Mouse (Mus musculus) cerebellum, adult 8-10 months (tissue): ENCODE measurements at regions not wholly inside any gene's neighbourhood (a gene's known extent, or its start where the extent isn't known, plus 50 kb on each side); places are given as distances from the start of the nearest gene placed in this dataset.

Experiments
- DNase-seq: peaks from one replicate; pipeline ENCODE4 v3.0.0; 2022

DNA sequence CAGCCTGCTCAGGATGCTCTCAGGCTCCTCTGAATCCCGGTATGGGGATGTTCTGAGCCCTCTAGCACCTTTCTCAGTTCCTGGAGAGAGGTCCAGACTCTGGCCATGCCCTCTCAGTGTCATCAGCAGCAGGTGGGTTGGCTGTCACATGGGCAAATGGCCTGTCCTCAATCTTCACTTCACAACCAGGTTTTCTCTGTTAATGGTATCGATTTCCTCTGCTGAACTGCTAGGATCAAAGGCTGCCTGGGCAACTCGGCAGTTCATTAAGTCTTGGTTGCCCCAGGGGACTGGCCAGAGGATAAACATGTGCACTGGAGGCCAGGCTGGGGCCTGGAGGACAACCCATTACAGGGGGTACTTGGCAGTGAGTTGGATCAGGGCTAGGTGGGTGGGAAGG lies 156.2 kb downstream of the Trim29 start:
- DNase-seq = no peak

DNA sequence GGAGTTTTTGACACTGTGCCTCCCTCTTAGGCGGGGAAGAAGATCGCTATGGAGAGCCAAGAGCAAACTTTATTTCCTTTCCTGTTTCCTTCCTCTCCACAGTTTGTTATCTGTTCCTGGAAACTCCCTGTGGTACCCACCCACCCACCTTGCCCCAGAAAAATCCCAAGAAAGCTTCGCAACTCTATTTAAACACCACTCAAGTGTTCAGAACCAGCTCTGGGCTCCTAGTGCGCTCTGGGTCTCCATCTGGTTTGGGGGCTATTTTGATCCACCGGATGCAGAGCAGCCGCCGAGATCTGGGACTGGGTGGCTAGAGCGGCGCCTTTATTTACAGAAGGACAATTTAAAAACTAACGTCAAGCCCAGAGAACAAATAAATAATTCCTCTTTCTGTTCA lies 158.6 kb downstream of the Trim29 start:
- no peak for DNase-seq

DNA sequence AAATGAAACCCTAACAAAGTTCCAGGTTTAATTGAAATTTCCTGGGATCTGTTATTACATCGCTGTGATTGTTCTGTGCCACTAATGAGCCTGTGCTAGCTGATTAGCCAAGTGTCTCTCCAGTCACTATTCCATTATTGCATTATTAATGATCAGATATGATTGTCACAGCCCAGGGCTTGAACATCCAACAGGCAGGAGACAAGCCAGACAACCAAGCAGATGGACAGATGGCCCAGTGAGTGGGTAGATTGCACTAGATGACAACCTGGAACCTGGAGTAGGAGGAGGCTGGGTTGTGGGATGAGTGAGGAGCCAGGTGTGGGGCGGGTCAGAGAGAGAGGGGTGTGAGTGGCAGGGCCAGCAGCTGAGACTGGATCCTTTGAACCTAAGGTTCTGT lies 161.6 kb downstream of the Trim29 start:
- no peak for DNase-seq

DNA sequence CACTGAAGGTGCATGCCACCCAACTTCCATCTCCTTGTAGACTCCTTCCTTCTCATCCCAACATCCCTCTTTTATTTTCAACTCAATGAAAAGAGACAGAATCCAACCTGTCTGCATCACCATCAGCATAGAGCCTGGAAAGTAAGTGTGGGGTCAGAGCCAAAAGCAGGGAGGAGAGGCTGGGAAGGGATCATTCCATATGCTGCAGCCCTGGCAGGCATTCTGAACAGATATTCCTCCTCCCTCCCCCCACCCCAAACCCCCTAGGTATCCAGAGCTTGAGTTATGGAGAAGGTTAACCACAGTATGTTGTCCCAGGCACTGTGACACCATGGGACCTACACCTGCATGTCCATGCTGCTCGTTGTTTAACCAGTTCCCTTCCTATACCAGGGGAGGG lies 162.5 kb downstream of the Trim29 start:
- DNase-seq = no peak

DNA sequence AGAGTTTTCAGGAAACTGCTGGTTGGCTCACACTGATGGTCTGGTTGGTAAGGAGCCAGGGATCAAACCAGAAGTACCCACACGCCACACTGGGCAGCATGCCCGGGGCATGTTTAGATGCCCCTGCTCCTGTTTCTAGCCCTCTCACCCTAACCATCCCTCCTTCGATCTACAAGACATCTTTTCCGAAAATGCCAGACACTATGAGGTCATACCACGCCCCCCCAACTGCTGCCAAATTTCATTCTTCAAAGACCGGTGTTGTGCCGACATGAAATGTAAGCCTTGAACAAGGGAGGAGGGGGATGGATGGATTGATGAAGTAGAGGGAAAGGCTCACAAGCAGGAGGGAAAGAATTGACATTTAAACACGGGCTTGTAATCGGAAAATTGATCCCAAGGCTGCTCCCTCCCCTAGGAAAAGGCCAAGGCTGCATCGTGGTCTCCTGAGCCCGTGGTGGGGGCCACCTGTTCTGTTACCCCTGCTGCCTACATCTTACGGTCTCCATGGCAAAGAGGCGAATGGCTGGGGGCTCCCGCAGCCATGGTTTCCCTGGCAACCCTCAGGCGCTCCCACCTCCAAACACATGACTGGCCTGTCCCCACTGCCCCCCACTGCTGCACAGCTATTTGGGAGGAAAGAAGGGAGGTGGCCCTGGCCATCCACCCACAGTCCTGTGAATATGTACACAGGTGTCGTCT lies 163.1 kb downstream of the Trim29 start:
- DNase-seq = no peak

DNA sequence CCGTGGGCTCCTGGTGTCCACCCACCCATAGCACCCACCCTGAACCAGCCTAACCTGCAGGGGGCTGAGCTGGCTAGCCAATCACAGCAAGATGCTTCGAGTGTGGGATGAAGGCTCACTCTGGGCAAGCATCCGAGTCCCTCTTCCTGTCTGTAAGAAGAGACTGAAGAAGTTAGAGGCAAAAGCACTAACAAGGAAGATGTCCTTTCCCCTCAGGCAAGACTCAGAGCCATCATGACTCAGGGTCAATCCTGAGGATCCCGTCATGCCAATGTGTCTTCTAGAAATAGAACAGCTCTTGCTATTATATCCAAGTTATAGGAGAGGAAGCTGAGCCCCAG lies 163.6 kb downstream of the Trim29 start:
- no peak for DNase-seq

DNA sequence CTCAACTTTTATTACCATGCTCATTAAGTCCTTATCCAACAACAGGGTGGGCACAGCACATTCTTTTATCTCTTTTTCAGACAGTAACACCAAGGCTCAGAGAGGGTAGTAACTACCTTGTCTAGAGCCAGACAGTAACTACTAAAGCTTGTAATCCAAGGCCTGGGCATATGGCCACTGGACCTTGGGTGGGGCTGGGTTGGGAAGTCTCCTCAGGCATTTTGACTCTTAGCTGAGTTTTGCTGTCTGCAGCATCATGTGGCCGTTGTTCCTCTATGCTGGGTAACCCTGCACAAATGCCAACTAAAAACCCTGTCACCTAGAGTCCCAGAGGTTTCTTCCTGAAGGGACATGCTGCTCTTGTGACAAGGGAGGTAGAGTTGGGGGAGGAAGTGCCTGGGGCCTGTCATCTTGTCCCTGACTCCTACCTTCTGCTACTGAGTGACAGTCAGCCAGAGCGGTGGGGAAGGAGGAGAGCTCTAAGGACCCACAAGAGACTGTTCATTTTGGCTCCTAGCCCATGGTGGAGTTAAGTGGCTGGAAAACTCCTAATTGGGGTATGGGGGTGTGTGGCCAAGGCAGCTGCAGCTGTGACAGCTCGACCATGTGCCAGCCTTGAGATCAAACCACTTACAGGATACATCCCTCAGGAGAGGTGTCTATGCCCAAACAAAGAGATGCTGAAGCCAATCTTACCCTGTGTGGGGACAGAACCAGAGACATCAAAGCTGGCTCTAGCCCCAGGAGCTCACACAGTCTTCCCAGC lies 170.4 kb downstream of the Trim29 start:
- DNase-seq = no peak

DNA sequence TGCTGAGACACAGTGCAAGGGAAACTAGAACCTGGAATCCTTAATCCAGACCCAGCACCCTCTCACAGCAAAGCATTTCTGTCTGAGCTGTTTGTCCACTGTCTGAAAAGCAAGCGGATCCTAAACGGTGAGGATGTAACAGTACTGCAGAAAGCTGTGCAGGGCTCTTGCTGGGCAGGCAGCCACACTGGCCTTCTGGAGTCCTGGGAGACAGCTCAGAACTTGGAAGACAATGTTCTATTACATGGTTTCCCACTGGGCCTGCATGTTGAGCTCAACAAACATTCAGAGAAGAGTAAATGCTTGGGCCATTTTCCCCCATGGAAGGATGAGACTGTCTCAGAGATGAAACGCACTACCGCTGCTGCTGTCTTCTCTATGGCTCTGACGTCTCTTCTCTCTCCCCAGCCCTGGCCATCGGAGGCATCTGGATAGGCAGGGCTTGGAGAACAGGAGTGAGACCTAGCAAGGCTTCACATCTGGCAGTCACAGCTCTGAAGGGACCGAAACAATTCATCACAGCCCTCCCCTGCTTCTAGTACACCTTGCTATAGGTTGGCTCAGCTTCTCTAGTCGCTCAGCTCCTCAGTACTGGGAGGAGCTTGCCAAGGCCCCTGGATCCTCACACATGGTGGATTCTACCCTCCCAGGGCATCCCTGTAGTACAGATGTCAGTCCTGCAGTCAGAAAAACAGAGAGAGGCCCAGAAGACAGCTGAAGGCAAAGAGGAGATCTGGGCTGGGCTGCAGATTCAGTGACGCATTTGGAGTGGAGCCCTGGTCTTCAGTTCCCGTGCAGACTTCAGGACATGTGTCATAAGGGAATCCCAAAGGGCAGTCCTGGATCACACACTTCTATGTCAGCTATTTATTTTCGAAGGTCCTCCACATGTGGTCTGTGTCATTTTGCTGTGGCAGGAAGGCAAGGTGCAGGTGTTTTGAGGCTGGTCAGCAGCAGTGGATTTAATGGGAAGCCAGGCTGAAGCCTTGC lies 171.7 kb downstream of the Trim29 start:
- DNase-seq = no peak

DNA sequence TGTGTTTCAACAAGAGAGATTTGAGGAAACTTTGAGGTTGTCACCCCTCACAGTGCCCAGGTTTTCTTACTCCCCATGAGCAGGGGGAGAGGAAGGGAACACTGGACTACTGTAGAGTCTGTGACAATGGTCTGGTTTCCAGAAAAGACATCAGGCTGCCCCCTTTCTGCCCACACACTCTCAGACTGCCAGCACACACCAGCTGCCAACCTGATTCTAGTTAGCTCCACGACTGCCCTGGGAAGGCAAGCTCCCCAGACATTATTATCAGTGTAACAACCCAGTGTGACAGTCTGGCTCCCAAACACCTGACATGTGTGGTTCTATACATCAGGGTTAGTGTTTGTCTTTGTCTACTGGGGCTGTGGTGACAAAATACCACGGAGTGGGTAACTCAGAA lies 172.5 kb downstream of the Trim29 start:
- DNase-seq = no peak

DNA sequence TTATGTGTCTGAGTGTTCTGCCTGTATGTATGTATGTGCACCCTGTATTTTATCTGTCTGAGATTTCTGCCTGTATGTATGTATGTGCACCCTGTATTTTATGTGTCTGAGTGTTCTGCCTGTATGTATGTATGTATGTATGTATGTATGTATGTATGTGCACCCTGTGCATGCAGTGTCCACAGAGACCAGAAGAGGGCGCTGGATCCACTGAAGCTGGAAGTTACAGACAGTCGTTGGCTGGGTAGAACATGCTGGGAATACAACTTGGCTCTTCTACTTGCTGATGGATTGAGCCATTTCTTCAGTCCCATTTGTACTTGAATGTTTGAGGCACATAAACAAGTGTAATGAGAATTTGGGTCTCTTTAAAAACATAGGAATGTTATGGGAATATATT lies 173.3 kb downstream of the Trim29 start:
- no peak for DNase-seq

DNA sequence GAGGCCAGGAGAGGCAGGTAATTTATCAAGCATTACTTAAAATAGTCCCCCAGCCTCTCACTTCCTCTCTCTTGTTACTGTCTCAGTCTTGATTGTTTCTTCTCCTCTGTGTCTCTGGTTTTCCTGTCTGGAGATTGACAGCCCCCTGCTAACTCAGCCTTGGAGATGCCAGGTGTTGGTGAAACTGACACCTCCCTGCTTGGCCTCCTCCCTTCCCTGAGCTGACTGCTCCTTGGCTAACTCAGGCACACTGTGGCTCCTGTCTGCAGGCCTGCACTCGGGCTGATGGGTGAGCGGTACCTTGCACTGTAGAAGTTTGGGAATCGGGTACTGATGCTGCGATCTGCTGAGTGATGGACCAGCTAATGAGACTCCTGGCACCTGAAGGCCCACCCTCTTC lies 176.1 kb downstream of the Trim29 start:
- no peak for DNase-seq

DNA sequence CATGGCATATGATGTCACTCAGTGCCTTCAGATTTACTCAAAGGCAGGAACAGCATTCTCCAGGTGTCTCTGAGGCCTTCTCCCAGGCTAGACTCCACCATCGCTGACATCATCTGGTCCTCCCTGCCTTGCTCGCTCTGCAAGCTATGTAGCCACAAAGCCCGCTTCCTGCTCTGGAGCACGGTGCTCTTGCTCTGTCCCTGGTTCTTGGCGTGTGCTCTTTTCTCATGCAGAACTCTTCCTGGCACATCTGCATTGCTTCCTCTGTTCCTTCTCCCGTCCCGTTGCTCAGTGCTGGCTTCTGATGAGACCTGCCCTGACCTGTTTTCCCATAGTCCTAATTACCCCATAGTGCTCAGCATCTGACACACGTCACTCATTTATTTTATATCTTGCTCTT lies 178.6 kb downstream of the Trim29 start:
- no peak for DNase-seq

DNA sequence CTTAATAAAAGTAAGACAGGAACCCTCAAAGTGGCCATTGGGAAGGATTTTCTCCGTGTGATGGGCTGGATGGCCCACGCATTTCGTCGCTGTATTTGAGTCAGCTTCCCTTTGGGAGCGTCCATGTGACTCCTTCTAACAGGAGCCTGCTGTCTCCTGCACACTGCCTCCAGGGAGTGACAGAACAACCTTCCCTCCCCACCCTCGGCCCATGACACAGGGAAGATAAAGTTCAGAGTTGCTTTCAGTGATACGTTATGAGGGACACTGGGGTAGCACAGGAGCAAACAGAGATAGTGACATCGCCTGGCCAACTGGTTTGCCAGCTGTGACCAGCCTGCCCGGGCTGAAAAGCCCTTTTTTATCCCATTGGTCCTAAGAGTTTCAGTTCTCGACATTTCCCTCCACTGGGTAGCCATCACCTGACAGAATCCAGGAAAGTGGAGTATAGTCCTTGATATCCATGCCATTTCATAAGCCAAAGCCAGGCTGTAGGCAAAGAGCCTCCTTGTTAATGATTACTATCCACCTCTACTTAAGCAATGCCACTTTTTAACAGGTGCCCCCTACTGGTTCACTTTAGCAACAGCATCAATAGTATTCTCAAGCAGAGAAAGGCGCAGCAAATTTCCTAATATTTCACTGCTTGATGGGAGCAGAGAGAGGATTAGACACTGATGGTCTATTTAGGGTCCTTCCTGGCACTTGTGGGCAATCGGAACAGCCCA lies 180.5 kb downstream of the Trim29 start:
- DNase-seq = peak; percentile 9

DNA sequence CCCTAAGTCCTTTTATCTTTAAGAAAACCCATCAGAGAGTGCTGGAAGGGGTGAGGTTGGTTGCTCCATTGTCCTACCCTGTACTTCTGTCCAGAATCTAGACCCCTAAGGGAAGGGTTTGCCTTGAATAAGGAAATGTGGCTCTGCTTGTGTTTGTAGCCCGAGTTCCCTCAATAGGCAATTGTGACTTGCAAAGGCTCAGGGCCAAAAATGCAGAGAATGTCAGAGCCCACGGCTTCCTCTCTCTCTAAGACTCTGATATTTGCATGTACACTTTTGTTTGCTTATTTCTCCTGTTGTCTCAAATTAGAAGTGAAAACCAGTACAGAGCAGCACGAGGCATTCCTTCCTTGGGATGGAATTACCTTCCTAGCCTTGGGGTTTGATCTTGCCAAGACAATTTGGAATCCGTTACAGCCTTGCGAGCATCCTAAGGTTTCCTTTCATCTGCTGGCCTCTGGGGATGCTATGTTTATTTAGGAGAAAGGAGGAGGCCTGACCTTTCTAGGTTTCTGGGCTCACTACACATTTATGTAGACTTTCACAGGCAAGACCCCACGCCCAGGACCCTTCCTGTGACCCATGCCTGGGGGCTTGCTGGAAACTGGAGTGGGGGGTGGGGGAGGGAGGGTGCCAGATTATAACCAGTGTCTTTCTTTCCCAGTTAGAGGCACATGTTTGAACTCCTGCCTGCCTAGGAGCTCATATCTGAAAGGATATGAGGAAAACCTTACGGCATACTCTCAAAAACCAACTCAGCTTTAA lies 181.8 kb downstream of the Trim29 start:
- DNase-seq = no peak

DNA sequence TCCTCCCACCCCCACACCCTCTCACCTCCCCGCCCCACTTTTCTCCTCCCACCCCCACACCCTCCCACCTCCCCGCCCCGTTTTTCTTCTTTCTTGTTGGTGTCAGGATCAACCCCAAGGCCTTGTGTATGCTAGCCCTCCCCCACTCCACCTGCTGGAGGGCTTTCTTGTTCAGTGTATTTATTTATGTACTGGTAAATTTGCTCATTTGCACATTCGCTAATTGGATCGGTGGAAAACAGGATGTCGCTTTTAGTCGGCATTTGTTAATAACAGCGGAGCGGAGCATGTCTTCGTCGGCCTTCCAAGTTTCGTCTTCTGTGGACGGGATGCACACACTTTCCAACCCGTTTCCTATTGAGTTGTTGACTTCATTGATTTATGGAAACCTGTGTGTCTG lies 187.9 kb downstream of the Trim29 start:
- no peak for DNase-seq

DNA sequence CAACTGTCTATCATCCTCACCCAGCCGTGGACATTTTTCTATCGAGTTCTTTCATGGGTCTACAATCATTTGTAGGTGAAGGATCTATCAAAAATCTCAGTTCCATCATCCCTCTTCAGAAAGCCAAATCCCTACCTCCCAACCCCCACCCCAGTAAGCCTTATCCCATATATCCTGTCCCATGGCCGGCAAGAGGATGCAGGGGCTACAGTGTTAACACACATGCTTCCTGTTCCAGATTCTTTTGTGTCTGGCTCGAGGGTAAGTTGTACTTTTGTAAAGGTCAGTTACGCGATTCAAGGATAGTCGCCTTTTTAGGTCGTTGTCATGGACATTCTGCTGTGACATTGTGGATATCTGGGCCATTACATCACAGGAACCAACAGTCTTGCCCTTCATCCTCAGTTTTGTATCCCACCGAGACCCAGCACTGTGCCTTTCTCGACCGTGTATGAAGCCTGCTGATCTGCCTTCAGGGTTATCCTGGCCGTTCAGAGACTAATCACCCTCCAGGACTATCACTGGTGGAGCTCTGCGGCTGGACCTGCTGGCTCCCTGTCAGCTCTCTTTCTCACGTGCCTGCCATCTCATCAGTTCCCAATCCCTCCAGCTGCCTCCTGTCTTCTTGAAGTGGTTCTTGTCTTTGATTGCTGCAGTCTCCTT lies 193.8 kb downstream of the Trim29 start:
- no peak for DNase-seq

DNA sequence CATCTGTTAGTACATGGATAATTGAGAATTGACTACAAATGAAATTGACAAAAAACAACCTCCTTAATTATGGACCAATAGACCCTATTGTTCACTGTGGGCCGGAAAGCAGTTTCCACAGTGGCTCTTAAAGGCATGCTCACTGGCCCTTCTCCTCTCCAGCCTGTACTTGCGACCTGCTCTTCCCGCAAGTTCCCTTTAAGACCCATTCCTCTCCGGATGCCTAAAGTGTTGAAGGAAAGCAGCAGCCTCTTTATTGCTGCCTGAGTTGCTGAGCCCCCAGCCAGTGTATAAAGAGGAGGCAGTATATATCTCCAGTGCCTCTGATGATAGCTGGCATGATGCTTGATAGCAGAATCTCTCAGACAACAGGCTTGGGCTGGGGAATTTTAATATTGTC lies 195.2 kb downstream of the Trim29 start:
- DNase-seq = no peak

DNA sequence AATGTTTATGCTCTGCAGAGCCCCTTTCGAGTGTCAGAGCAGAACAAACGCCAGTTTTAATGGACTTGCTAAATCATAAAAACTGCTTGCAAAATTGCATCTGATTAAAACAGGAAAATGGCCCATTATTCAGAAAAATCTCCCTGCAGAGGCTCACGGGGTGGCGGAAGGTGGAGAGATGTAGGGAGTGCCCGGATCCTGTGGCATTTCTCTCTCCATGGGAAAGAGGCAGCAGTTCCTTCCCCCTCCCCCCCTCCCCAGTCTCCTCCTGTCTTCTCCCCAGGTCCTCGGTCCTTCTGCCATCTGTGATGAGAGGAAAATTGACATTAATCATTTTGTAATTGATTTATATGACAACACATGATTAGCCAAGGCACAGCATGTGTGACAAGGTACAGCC lies 195.6 kb downstream of the Trim29 start:
- DNase-seq = no peak

DNA sequence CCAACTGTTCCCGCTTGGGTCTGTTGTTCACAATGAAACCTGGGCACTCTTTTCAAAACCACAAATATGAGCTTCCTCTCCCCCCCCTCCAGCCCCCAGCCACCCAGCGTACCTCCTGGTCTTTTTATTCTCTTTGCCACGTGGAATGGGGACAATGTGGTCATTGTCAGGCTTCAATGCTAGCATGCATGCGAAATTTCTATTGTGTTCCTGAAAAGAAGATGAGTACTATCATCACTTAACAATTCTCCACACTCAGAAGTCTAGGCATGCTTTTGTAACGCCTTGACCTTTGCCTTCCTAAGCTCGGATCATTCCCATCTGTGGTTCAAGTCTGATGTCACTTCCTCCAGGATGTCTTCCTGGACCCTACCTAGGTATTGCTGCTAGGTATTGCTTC lies 202.2 kb downstream of the Trim29 start:
- no peak for DNase-seq

DNA sequence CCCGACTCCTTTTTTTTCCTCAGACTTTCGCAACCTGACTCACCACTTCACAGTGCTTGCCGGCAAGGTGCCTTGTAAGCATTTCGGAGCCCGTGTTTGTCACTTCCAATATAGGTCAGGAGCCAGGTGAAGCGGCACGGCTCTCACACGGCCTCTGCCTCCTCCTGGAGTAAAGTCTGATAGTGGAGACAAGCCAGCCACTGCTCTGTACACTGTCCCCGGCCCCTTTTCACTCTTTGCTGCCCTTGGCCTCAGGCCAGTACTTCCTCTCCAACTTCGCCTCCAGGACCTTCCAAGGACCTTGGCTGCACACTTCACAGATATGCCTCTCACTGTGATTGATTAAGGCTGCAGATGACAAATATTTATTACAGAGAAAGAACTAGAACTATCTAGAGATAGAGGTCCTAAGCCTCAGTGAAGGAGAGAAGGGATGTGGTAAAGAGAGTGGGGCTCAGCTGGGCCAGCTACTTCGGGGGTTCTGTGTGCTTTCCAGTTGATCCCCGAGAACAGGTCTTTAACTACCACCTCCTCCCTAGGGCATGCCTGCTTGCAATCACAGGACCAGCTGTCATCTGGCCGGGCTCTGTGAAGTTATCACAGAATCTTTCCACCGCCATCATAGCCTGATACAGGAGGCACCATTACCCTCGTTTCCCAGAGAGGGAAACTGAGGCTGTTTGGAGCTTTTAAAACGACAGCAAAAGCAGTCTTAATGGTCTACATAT lies 204.2 kb downstream of the Trim29 start:
- DNase-seq = no peak

DNA sequence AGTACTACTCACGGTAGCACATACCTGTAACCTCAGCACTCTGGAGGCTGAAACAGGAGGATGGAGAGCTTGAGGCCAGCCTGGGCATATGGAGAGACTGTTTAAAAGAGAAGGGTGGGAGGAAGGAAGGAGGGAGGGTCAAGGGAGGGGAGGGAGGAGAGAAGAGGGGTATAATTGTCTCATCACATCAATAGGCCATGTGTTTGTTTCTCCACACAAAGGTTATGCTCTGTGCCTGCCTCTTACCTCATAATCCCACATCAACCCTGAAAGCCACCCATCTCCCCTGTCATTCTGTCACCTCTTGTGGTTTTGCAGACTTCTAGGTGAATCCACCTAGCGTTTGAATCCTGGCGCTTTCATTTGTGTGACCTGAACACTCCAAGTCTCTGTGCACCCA lies 210.3 kb downstream of the Trim29 start:
- no peak for DNase-seq
